Mouse (Mus musculus): ENCODE data around the gene H2al2a.

GRCm38 (mm10) chr2:17959501-17959900 lies 37.3 kb downstream of the H2al2a start:
- TF ChIP-seq CTCF (conservative IDR thresholded peaks at IDR 0.05 in 1 of 2, IDR thresholded peaks at IDR 0.05 in 1 of 2; ENCODE audit: low read depth in 2 of 2, low read length in 2 of 2) (no peak), MYC (IDR thresholded peaks at IDR 0.05; ENCODE audit: low read depth, low read length) (no peak)
